Mouse (Mus musculus): ENCODE results near the gene Olfr68. TPM values are rescaled to one million over a fixed set of nuclear protein-coding genes. Genes with fewer than 3 reads are reported as not detected.
"Not testable (repeated sequence)": the region's sequence is repeated elsewhere in the genome, so short reads cannot be mapped to it uniquely, and the experiment has no call there.

Olfr68 gene
- polyA plus RNA-seq (2015; fragmentation: Nextera tagmentation; extraction: Ambion mirVana): not detected in 2 replicates

- H3K36me3 ChIP-seq: no peaks in the 10 kb centered on the region
- no peak for ATAC-seq (ENCODE audit: low FRiP score)
Measured at GRCm38 (mm10) chr7:103779598-103779997, at the start of gene Olfr68. Gene Olfr68, minus strand, starts transcription at chr7:103779698.

GRCm38 (mm10) chr7:103827808-103828207 lies 48.3 kb upstream of the Olfr68 start, which contains the start of gene Hbb-bs:
Gene Hbb-bs, minus strand, starts transcription at chr7:103828096.
- Histone ChIP-seq H3K4me1 (no peaks in the 10 kb centered on the region), H3K9me3 (replicated peaks) (no peaks in the 10 kb centered on the region), H3K4me3 (replicated peaks) (no peak within 1 kb of the TSS), H3K36me3 (no peaks in the 10 kb centered on the region), H3K4me2 (no peak within 1 kb of the TSS), H3K9ac (replicated peaks) (no peak within 1 kb of the TSS), H3K27ac (replicated peaks) (no peak within 1 kb of the TSS), H3K27me3 (replicated peaks) (no peaks in the 10 kb centered on the region)
- 94% methylated on average over 4 of the region's 4 CpGs for whole genome bisulfite sequencing
- no peak for ATAC-seq (ENCODE audit: low FRiP score)

More at GRCm38 (mm10) chr7:103779598-103779997, at the start of gene Olfr68:
- H3K9ac ChIP-seq (replicated peaks): no peak within 1 kb of the TSS
- H3K4me3 ChIP-seq (replicated peaks): no peak within 1 kb of the TSS
- H3K4me2 ChIP-seq: no peak within 1 kb of the TSS
- 77% methylated on average over 3 of the region's 3 CpGs for WGBS
- H3K27me3 ChIP-seq (replicated peaks): no peaks in the 10 kb centered on the region
- no peaks in the 10 kb centered on the region for H3K9me3 ChIP-seq (replicated peaks)
- H3K4me1 ChIP-seq: no peaks in the 10 kb centered on the region
- no peak within 1 kb of the TSS for H3K27ac ChIP-seq (replicated peaks)

GRCm38 (mm10) chr7:103827139-103827538 lies 47.6 kb upstream of the Olfr68 start:
- not testable (repeated sequence) for H3K27me3 ChIP-seq (replicated peaks); H3K27ac ChIP-seq (replicated peaks); H3K4me2 ChIP-seq; H3K4me1 ChIP-seq; H3K9ac ChIP-seq (replicated peaks); H3K4me3 ChIP-seq (replicated peaks); H3K9me3 ChIP-seq (replicated peaks); H3K36me3 ChIP-seq; ATAC-seq (ENCODE audit: low FRiP score)
- WGBS: no CpG with 5 or more reads among the region's 2 CpGs

- ATAC-seq (ENCODE audit: low FRiP score): no peak
- H3K9ac ChIP-seq (replicated peaks): no peak overlapping the region
- no peaks in the 10 kb centered on the region for H3K9me3 ChIP-seq (replicated peaks)
- no peaks in the 10 kb centered on the region for H3K4me1 ChIP-seq
- no peak overlapping the region for H3K4me3 ChIP-seq (replicated peaks)
- H3K27ac ChIP-seq (replicated peaks): no peak overlapping the region
- 72% methylated on average over 3 of the region's 3 CpGs for WGBS
- H3K27me3 ChIP-seq (replicated peaks): no peaks in the 10 kb centered on the region
- H3K4me2 ChIP-seq: no peak overlapping the region
- no peaks in the 10 kb centered on the region for H3K36me3 ChIP-seq
Measured at GRCm38 (mm10) chr7:103826255-103826887, 46.9 kb upstream of the Olfr68 start.

- Histone ChIP-seq H3K9me3 (replicated peaks) (no peaks in the 10 kb centered on the region), H3K27me3 (replicated peaks) (no peaks in the 10 kb centered on the region), H3K4me1 (no peaks in the 10 kb centered on the region), H3K36me3 (no peaks in the 10 kb centered on the region), H3K4me3 (replicated peaks) (no peak overlapping the region), H3K27ac (replicated peaks) (no peak overlapping the region), H3K9ac (replicated peaks) (no peak overlapping the region), H3K4me2 (no peak overlapping the region)
- WGBS: 89% methylated on average over 3 of the region's 3 CpGs
- no peak for ATAC-seq (ENCODE audit: low FRiP score)
Measured at GRCm38 (mm10) chr7:103825536-103826254, 46.2 kb upstream of the Olfr68 start.

- Histone ChIP-seq H3K4me3 (replicated peaks) (no peak overlapping the region), H3K4me2 (no peak overlapping the region), H3K9ac (replicated peaks) (no peak overlapping the region), H3K9me3 (replicated peaks) (no peaks in the 10 kb centered on the region), H3K4me1 (no peaks in the 10 kb centered on the region), H3K27ac (replicated peaks) (no peak overlapping the region), H3K27me3 (replicated peaks) (no peaks in the 10 kb centered on the region), H3K36me3 (no peaks in the 10 kb centered on the region)
- no peak for ATAC-seq (ENCODE audit: low FRiP score)
- 85% methylated on average over 2 of the region's 2 CpGs for WGBS
Measured at GRCm38 (mm10) chr7:103824597-103824996, 45.1 kb upstream of the Olfr68 start.

GRCm38 (mm10) chr7:103815085-103815484 lies 35.6 kb upstream of the Olfr68 start:
- H3K36me3 ChIP-seq; H3K27ac ChIP-seq (replicated peaks); H3K4me1 ChIP-seq; H3K27me3 ChIP-seq (replicated peaks); ATAC-seq (ENCODE audit: low FRiP score); H3K9me3 ChIP-seq (replicated peaks); H3K4me3 ChIP-seq (replicated peaks); H3K9ac ChIP-seq (replicated peaks); H3K4me2 ChIP-seq: not testable (repeated sequence)
- WGBS: 82% methylated on average over 1 of the region's 2 CpGs

GRCm38 (mm10) chr7:103813766-103814165 lies 34.3 kb upstream of the Olfr68 start, which contains the start of gene Hbb-bt:
Gene Hbb-bt, minus strand, starts transcription at chr7:103813996.
- H3K4me1 ChIP-seq: no peaks in the 10 kb centered on the region
- no peak; the same call in 1 of the 2 replicates for ATAC-seq (ENCODE audit: low FRiP score)
- no peak within 1 kb of the TSS for H3K4me3 ChIP-seq (replicated peaks)
- no peak within 1 kb of the TSS for H3K9ac ChIP-seq (replicated peaks)
- 93% methylated on average over 3 of the region's 3 CpGs for WGBS
- H3K27ac ChIP-seq (replicated peaks): no peak within 1 kb of the TSS
- no peaks in the 10 kb centered on the region for H3K36me3 ChIP-seq
- no peak within 1 kb of the TSS for H3K4me2 ChIP-seq
- H3K27me3 ChIP-seq (replicated peaks): no peaks in the 10 kb centered on the region
- no peaks in the 10 kb centered on the region for H3K9me3 ChIP-seq (replicated peaks)

- not testable (repeated sequence) for H3K4me3 ChIP-seq (replicated peaks); H3K27me3 ChIP-seq (replicated peaks); H3K36me3 ChIP-seq; H3K9me3 ChIP-seq (replicated peaks); H3K9ac ChIP-seq (replicated peaks); H3K27ac ChIP-seq (replicated peaks); H3K4me2 ChIP-seq; H3K4me1 ChIP-seq; ATAC-seq (ENCODE audit: low FRiP score)
- no CpG with 5 or more reads among the region's 3 CpGs for WGBS
Measured at GRCm38 (mm10) chr7:103813152-103813551, 33.7 kb upstream of the Olfr68 start.

GRCm38 (mm10) chr7:103812174-103812573 lies 32.7 kb upstream of the Olfr68 start:
- no peaks in the 10 kb centered on the region for H3K4me1 ChIP-seq
- no peak overlapping the region for H3K9ac ChIP-seq (replicated peaks)
- WGBS: 84% methylated on average over 1 of the region's 1 CpGs
- H3K9me3 ChIP-seq (replicated peaks): no peaks in the 10 kb centered on the region
- ATAC-seq (ENCODE audit: low FRiP score): no peak
- H3K27ac ChIP-seq (replicated peaks): no peak overlapping the region
- no peak overlapping the region for H3K4me3 ChIP-seq (replicated peaks)
- H3K27me3 ChIP-seq (replicated peaks): no peaks in the 10 kb centered on the region
- H3K4me2 ChIP-seq: no peak overlapping the region
- H3K36me3 ChIP-seq: no peaks in the 10 kb centered on the region

- H3K4me1 ChIP-seq: no peaks in the 10 kb centered on the region
- ATAC-seq (ENCODE audit: low FRiP score): no peak
- H3K27ac ChIP-seq (replicated peaks): no peak overlapping the region
- WGBS: 89% methylated on average over 1 of the region's 1 CpGs
- H3K9me3 ChIP-seq (replicated peaks): no peaks in the 10 kb centered on the region
- H3K4me3 ChIP-seq (replicated peaks): no peak overlapping the region
- no peak overlapping the region for H3K4me2 ChIP-seq
- no peaks in the 10 kb centered on the region for H3K27me3 ChIP-seq (replicated peaks)
- H3K36me3 ChIP-seq: no peaks in the 10 kb centered on the region
- H3K9ac ChIP-seq (replicated peaks): no peak overlapping the region
Measured at GRCm38 (mm10) chr7:103811223-103811845, 31.8 kb upstream of the Olfr68 start.

- Histone ChIP-seq H3K27ac (replicated peaks) (no peak overlapping the region), H3K4me1 (no peaks in the 10 kb centered on the region), H3K9ac (replicated peaks) (no peak overlapping the region), H3K36me3 (no peaks in the 10 kb centered on the region), H3K9me3 (replicated peaks) (no peaks in the 10 kb centered on the region), H3K4me3 (replicated peaks) (no peak overlapping the region), H3K4me2 (no peak overlapping the region), H3K27me3 (replicated peaks) (no peaks in the 10 kb centered on the region)
- no peak for ATAC-seq (ENCODE audit: low FRiP score)
- 86% methylated on average over 3 of the region's 3 CpGs for WGBS
Measured at GRCm38 (mm10) chr7:103810746-103811145, 31.2 kb upstream of the Olfr68 start.
